Mouse (Mus musculus) ES-Bruce4 (cell line): ENCODE data around the gene Gpr25.

Source experiments
- CTCF ChIP-seq: IDR thresholded peaks from one replicate; pipeline ENCODE4 v1.8.1; 2011; ENCODE audit warnings: low read depth, low read length
- EP300 ChIP-seq: IDR thresholded peaks from 2 replicates; pipeline ENCODE4 v1.6.1; 2011; ENCODE audit warnings: low read depth, low read length; ENCODE audit not compliant: insufficient read depth
- POLR2A ChIP-seq: IDR thresholded peaks from one replicate; pipeline ENCODE4 v1.8.1; 2011; ENCODE audit warnings: low read length; ENCODE audit not compliant: insufficient read depth

GRCm38 (mm10) chr1:136306424-136306823, 45.8 kb upstream of the Gpr25 start:
- TF ChIP-seq EP300 (no peak), CTCF (no peak), POLR2A (no peak)
